Comparison of ENCODE assay signal across 8 mouse cellular contexts in the genomic region with DNA sequence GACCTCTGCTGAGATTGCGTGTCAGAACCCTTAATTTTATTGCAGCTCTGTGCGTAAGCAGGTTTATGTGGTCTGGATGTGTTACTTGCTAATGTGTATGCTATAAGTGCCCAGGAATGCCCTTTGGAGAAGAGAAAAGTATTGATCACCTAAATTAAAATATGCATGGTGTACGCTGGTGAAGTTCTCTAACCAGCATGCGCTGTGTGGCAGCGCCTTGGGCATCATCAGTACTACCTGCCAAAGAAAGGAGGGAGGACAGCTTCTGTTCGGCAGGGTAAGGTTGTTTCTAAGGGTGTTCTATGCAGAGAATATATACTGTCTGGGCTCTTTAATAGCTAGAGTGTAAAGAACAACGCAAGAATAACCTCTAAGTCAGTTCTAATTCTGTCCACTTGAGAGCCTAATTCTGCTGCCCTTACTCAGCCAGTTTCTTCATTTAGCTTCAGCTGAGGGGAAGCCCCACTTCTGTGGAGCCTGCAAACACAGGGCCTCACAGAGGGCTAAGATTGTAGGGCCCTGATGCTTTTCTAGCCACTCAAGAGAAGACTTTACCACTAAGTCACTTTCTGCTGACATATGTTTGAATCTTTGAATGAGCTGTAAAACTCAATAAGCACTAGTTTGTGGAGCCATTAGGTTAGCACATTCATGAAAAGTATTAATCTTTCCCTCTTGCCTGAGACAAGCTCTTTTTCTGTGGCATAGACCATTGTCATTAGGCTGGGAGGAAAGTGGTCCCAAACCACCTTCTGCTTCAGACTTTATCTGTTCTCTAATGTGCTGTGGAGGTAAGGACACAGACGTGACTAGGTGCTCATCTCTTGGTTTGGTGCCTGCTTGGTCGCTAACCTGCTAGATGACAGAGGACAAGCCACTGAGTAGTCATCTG. TPM values are rescaled to one million over a fixed set of nuclear protein-coding genes. Genes with fewer than 3 reads are reported as not detected.
A peak's percentile ranks its signal among the peaks of the same experiment; 100 is the strongest.
DNase-seq lines count a peak whose midpoint lies in the region; ATAC-seq and TF ChIP-seq lines count a peak whose summit lies in the region.

No protein-coding gene starts in this region.

- peak overlapping the region; percentile 91 for H3K9ac ChIP-seq in CH12.LX (ENCODE audit: insufficient read depth, low read depth)
- peak overlapping the region; percentile 46; the same call in 1 of the 2 replicates for H3K9ac ChIP-seq in heart, postnatal 0 days (replicated peaks; ENCODE audit: low read depth, low read length)
- no peak overlapping the region for H3K9ac ChIP-seq in midbrain, embryonic 15.5 days

- dilution Hi-C loops in CH12.LX (cut with MboI; ENCODE audit: extremely low pct_ligation_motif_present, extremely low pct_unique_long_range_greater_than_20kb, low sequenced_read_pairs): no loop called here

- peak overlapping the region; percentile 95 for H3K27ac ChIP-seq in CH12.LX (ENCODE audit: insufficient read depth, low read depth)
- peak overlapping the region; percentile 67 for H3K27ac ChIP-seq in heart, postnatal 0 days (ENCODE audit: low read depth)
- 0 out of 2 replicates have a peak overlapping the region, but pooled peaks have one; percentile 4 for H3K27ac ChIP-seq in midbrain, embryonic 15.5 days

- 50% methylated on average over 9 of the region's 9 CpGs for WGBS in heart, postnatal 0 days
- 48% methylated on average over 9 of the region's 9 CpGs for WGBS in midbrain, embryonic 15.5 days

- peak overlapping the region; percentile 97 for H3K4me2 ChIP-seq in CH12.LX (ENCODE audit: insufficient read depth, low read depth, poor library complexity, severe bottlenecking)
- H3K4me2 ChIP-seq in heart, postnatal 0 days (ENCODE audit: low read depth, low read length): peak overlapping the region; percentile 94
- peak overlapping the region; percentile 89 for H3K4me2 ChIP-seq in midbrain, embryonic 15.5 days

- peak in 1 of 2 experiments; percentile 17; a peak in 2 of 4 replicates for TF ChIP-seq CTCF in CH12.LX (conservative IDR thresholded peaks at IDR 0.05 in 1 of 2, IDR thresholded peaks at IDR 0.05 in 1 of 2; ENCODE audit: low read depth in 2 of 2, low read length in 2 of 2)
- no peak for TF ChIP-seq CTCF in heart, postnatal 0 days (IDR thresholded peaks at IDR 0.05; ENCODE audit: low read depth)

- TF ChIP-seq EP300 in CH12.LX (IDR thresholded peaks at IDR 0.05; ENCODE audit: low read length): peak; percentile 65; the same call in 1 of the 2 replicates
- no peak for TF ChIP-seq EP300 in heart, postnatal 0 days (IDR thresholded peaks at IDR 0.05; ENCODE audit: low read depth)

- DNase-seq in heart, adult 8-10 months (ENCODE audit: low spot score): peak; percentile 28
- no peak for DNase-seq in heart, postnatal 4 days
- DNase-seq in CH12.LX (ENCODE audit: extremely low read depth): peak; percentile 70
- DNase-seq in heart, postnatal 0 days (ENCODE audit: low spot score): no peak
- no peak for DNase-seq in gastrocnemius, postnatal 4 days (ENCODE audit: low spot score in 2 of 2)
- no peak for DNase-seq in frontal cortex, postnatal 14 days (ENCODE audit: low spot score in 2 of 2)
- no peak for DNase-seq in urinary bladder, adult 2 months (ENCODE audit: low spot score)

- no peaks in the 10 kb centered on the region for H3K9me3 ChIP-seq in CH12.LX (replicated peaks; ENCODE audit: low read length)
- H3K9me3 ChIP-seq in heart, postnatal 0 days (replicated peaks; ENCODE audit: control insufficient read depth, low read length): no peaks in the 10 kb centered on the region
- H3K9me3 ChIP-seq in midbrain, embryonic 15.5 days: no peaks in the 10 kb centered on the region

- peaks cover 0 to 2% of the 10 kb centered on the region in 2 experiments for H3K36me3 ChIP-seq in CH12.LX (replicated peaks in 1 of 2; ENCODE audit: control insufficient read depth in 1 of 2, insufficient read depth in 1 of 2, low read length in 1 of 2)
- H3K36me3 ChIP-seq in heart, postnatal 0 days (replicated peaks; ENCODE audit: control insufficient read depth, insufficient read depth, low read length): no peaks in the 10 kb centered on the region
- H3K36me3 ChIP-seq in midbrain, embryonic 15.5 days (replicated peaks): no peaks in the 10 kb centered on the region

- H3K79me2 ChIP-seq in CH12.LX (replicated peaks; ENCODE audit: control insufficient read depth, extremely low read depth, insufficient read depth, poor library complexity, severe bottlenecking): peaks cover 52% of the 10 kb centered on the region

- in situ Hi-C loops in CH12.LX (cut with MboI; ENCODE audit: low pct_ligation_motif_present, low pct_unique_long_range_greater_than_20kb, low sequenced_read_pairs): no loop called here

- peaks cover 8 to 59% of the 10 kb centered on the region in 2 experiments for H3K4me1 ChIP-seq in CH12.LX (ENCODE audit: control insufficient read depth in 1 of 2, insufficient read depth in 2 of 2)
- peaks cover 55% of the 10 kb centered on the region for H3K4me1 ChIP-seq in heart, postnatal 0 days (ENCODE audit: control insufficient read depth, insufficient read depth)
- H3K4me1 ChIP-seq in midbrain, embryonic 15.5 days: peaks cover 77% of the 10 kb centered on the region

- TF ChIP-seq RAD21 in CH12.LX (IDR thresholded peaks at IDR 0.05; ENCODE audit: low read depth, low read length): peak; percentile 34

- peak; percentile 20; the same call in 1 of the 2 replicates for TF ChIP-seq POLR2A in CH12.LX (IDR thresholded peaks at IDR 0.05; ENCODE audit: low read depth, low read length)

- ATAC-seq in heart, postnatal 0 days (ENCODE audit: insufficient read depth, low read depth): no peak
- ATAC-seq in midbrain, embryonic 15.5 days (replicated peaks): no peak

- H3K4me3 ChIP-seq in CH12.LX (replicated peaks in 1 of 3; ENCODE audit: low read depth in 2 of 3, low read length in 2 of 3, poor library complexity in 1 of 3): peak overlapping the region; percentile 64 to 89 (median 77)
- peak overlapping the region; percentile 66; the same call in 1 of the 2 replicates for H3K4me3 ChIP-seq in heart, postnatal 0 days (ENCODE audit: low read depth, low read length)
- H3K4me3 ChIP-seq in midbrain, embryonic 15.5 days: peak overlapping the region; percentile 54

- H3K27me3 ChIP-seq in CH12.LX (replicated peaks): no peaks in the 10 kb centered on the region
- no peaks in the 10 kb centered on the region for H3K27me3 ChIP-seq in heart, postnatal 0 days (ENCODE audit: control insufficient read depth, insufficient read depth, low read length)
- no peaks in the 10 kb centered on the region for H3K27me3 ChIP-seq in midbrain, embryonic 15.5 days (replicated peaks)

TF ChIP-seq in CH12.LX, 34 proteins besides CTCF, POLR2A, EP300 and RAD21 (continues in another document):
- TF ChIP-seq TCF12 (IDR thresholded peaks at IDR 0.05; ENCODE audit: low read depth, low read length) (peak; percentile 62; the same call in 1 of the 2 replicates), SIN3A (IDR thresholded peaks at IDR 0.05; ENCODE audit: low read length) (peak; percentile 88), PAX5 (IDR thresholded peaks at IDR 0.05; ENCODE audit: low read length) (no peak), ETS1 (conservative IDR thresholded peaks at IDR 0.05; ENCODE audit: low read depth, low read length) (peak; percentile 70), MEF2A (IDR thresholded peaks at IDR 0.05; ENCODE audit: borderline replicate concordance, low read depth, low read length) (peak; percentile 96), MYC (IDR thresholded peaks at IDR 0.05; ENCODE audit: low read depth, low read length) (no peak), CHD1 (IDR thresholded peaks at IDR 0.05; ENCODE audit: low read depth, low read length) (peak; percentile 95; the same call in 1 of the 2 replicates), MAX (IDR thresholded peaks at IDR 0.05; ENCODE audit: low read length) (0 out of 2 replicates have a peak, but pooled peaks have one; percentile 18), ELF1 (IDR thresholded peaks at IDR 0.05; ENCODE audit: low read depth, low read length) (no peak), ZMIZ1 (IDR thresholded peaks at IDR 0.05; ENCODE audit: low read depth, low read length) (0 out of 2 replicates have a peak, but pooled peaks have one; percentile 29), ZNF384 (IDR thresholded peaks at IDR 0.05; ENCODE audit: low read depth, low read length) (no peak)

RNA-seq across cellular contexts. Expression of a gene that starts 3.4 kb away (rescaled TPM):
- 1 to 10 TPM; 5.0 to 6.1 (median 5.2) TPM for total RNA-seq in heart, adult 8-10 months (2022)
- 10 to 100 TPM; 11.9 to 13.2 TPM for total RNA-seq in heart, postnatal 4 days (2021)
- total RNA-seq in CH12.LX (2012; rRNA removed) (4.6 and 5.9 TPM in 2 replicates), CH12.LX (2014; rRNA removed) (4.3 and 5.9 TPM in 2 replicates)
- polyA plus RNA-seq in CH12.LX (2012; ENCODE audit: insufficient read length, low read depth): 5.6 and 9.1 TPM in 2 replicates
- 7.0 and 10.4 TPM in 2 replicates for total RNA-seq in heart, postnatal 0 days (2014; rRNA removed; ENCODE audit: low replicate concordance)
- polyA plus RNA-seq in heart, postnatal 0 days (2015; fragmentation: Nextera tagmentation; extraction: Ambion mirVana): 6.0 and 6.2 TPM in 2 replicates
- 10.0 and 11.0 TPM in 2 replicates for polyA plus RNA-seq in midbrain, embryonic 15.5 days (2015; fragmentation: Nextera tagmentation; extraction: Ambion mirVana)
- total RNA-seq in gastrocnemius, postnatal 4 days (2021): 1 to 10 TPM; 8.2 to 8.7 TPM
- 14.1 and 17.7 TPM in 2 replicates for polyA plus RNA-seq in urinary bladder, adult 2 months (2012; rRNA removed)

RNA-seq across cellular contexts. Expression of a gene that starts 54.4 kb away (rescaled TPM):
- 10 to 100 TPM in 1 of 4 experiments, 1 to 10 TPM in 3; 7.3 to 10.8 (median 8.6) TPM for total RNA-seq in heart, adult 8-10 months (2022)
- total RNA-seq in heart, postnatal 4 days (2021): 10 to 100 TPM; 13.0 to 13.5 TPM
- total RNA-seq in CH12.LX (2012; rRNA removed): 8.1 and 9.5 TPM in 2 replicates
- total RNA-seq in CH12.LX (2014; rRNA removed): 11.3 and 14.2 TPM in 2 replicates
- 11.9 and 12.6 TPM in 2 replicates for polyA plus RNA-seq in CH12.LX (2012; ENCODE audit: insufficient read length, low read depth)
- 7.9 and 10.7 TPM in 2 replicates for total RNA-seq in heart, postnatal 0 days (2014; rRNA removed; ENCODE audit: low replicate concordance)
- polyA plus RNA-seq in heart, postnatal 0 days (2015; fragmentation: Nextera tagmentation; extraction: Ambion mirVana): 4.1 and 4.5 TPM in 2 replicates
- polyA plus RNA-seq in midbrain, embryonic 15.5 days (2015; fragmentation: Nextera tagmentation; extraction: Ambion mirVana): 12.8 and 13.9 TPM in 2 replicates
- total RNA-seq in gastrocnemius, postnatal 4 days (2021): 10 to 100 TPM; 10.8 to 12.8 TPM
- 33.1 and 34.8 TPM in 2 replicates for polyA plus RNA-seq in urinary bladder, adult 2 months (2012; rRNA removed)

RNA-seq across cellular contexts. Expression of a gene that starts 55.5 kb away (rescaled TPM):
- total RNA-seq in heart, adult 8-10 months (2022): 1 to 10 TPM; 4.1 to 5.8 (median 5.1) TPM
- 1 to 10 TPM; 7.9 to 8.6 TPM for total RNA-seq in heart, postnatal 4 days (2021)
- total RNA-seq in CH12.LX (2012; rRNA removed) (2.3 and 2.4 TPM in 2 replicates), CH12.LX (2014; rRNA removed) (3.7 and 4.2 TPM in 2 replicates)
- 2.5 and 3.1 TPM in 2 replicates for polyA plus RNA-seq in CH12.LX (2012; ENCODE audit: insufficient read length, low read depth)
- total RNA-seq in heart, postnatal 0 days (2014; rRNA removed; ENCODE audit: low replicate concordance): 1.5 and 5.5 TPM in 2 replicates
- polyA plus RNA-seq in heart, postnatal 0 days (2015; fragmentation: Nextera tagmentation; extraction: Ambion mirVana): 7.7 and 8.1 TPM in 2 replicates
- 11.0 and 11.3 TPM in 2 replicates for polyA plus RNA-seq in midbrain, embryonic 15.5 days (2015; fragmentation: Nextera tagmentation; extraction: Ambion mirVana)
- total RNA-seq in gastrocnemius, postnatal 4 days (2021): 1 to 10 TPM; 6.9 to 7.2 TPM
- 8.2 and 10.4 TPM in 2 replicates for polyA plus RNA-seq in urinary bladder, adult 2 months (2012; rRNA removed)

Comparison
In these comparisons a context has a peak if more than half of its experiments do, and no peak if none do; other contexts are left out.
1. DNase-seq: peak in heart, adult 8-10 months (single experiment) and CH12.LX (single experiment); none in heart, postnatal 4 days (single experiment), heart, postnatal 0 days (single experiment), gastrocnemius, postnatal 4 days (0 of 2), frontal cortex, postnatal 14 days (0 of 2) and urinary bladder, adult 2 months (single experiment).
2. H3K27ac ChIP-seq: peak in every context shown above with its lines; median percentile 95 in CH12.LX; 67 in heart, postnatal 0 days; 4 in midbrain, embryonic 15.5 days.
3. Peak in every context shown above with its lines, with median percentiles within 50 percentile points of each other: H3K4me2 ChIP-seq and H3K4me3 ChIP-seq.